Mouse (Mus musculus): ENCODE results near the gene Olfr1346.
"Not testable (repeated sequence)": the region's sequence is repeated elsewhere in the genome, so short reads cannot be mapped to it uniquely, and the experiment has no call there.

Olfr1346 gene

DNA sequence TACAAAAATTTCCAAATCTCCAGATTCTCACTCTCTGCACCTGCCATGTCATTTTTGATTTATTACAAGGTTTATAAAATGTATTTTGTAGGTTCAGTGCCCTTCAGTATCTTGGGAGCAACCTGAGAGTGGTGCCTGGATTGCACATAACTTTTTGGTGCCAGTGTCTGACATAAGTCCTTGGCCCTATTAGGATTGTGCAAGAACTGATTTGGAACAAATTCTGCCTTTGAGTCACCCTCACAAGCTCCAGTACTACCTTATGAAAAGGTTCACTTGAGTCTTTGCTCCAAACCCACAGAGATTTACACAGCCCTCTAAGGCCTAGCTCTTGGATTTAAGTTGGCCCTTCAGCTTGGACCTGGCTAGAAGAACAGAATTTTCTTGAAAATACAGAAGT, at the start of gene Olfr1346:
Olfr1346 (plus strand) TSS at position 151 of the 400 bp plus-strand sequence.
- DNase-seq (ENCODE audit: low spot score): no peak

DNA sequence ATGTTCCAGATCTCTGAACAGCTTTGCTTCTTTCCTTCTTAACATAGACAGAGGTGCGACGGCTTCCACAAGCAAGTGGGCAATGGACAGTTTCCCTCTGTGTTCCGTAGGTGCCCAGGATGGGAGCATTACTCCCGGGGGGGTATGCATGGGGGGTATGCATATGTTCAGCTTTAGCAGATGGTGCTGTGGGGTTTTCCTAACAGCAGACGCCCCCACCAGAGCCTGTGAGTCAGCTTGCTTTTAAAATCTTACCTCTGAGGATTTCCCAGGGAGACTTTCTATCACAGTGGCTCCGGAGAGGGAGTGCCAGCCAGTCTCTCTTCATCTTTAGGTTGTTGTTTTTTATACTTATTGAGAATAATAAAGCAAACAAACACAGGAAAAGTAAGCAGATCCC, 47.0 kb upstream of the Olfr1346 start:
- DNase-seq (ENCODE audit: low spot score): no peak

DNA sequence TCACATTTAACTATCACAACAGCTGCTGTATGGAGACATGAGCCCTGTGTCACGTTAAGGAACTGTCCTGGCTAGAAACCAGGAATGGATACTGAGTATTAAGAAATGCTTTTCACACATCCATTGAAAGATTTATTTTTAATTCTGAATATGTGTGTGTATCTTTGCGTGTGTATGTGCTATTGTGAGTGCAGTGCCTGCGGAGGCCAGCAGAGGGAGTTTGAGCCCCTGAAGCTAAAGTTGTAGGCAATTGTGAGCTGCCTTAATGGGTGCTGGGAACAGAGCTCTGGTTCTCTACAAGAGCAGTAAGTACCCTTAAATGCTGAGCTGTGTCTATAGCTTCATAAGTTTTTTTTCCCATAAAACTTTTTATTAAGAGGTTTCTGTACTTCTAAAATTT, 37.5 kb upstream of the Olfr1346 start:
- no peak for DNase-seq (ENCODE audit: low spot score)

DNA sequence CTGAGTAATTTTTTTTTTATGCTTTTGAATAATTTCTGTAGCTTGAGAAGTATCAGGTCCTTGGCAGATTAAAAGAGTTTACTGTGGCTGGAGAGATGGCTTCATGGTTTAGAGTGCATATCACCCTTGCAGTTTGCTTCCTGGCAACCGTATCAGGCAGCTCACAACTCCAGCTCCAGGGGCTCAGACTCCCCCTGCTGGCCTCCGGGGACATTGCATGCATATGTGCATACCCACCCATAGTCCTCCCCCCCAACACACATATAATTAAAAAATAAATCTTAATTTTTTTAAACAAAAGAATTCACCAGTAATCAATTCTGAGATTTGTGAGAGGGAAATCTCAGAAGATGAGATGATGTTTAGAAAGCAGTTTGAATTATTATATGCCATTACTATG, 36.6 kb upstream of the Olfr1346 start:
- DNase-seq (ENCODE audit: low spot score): no peak

DNA sequence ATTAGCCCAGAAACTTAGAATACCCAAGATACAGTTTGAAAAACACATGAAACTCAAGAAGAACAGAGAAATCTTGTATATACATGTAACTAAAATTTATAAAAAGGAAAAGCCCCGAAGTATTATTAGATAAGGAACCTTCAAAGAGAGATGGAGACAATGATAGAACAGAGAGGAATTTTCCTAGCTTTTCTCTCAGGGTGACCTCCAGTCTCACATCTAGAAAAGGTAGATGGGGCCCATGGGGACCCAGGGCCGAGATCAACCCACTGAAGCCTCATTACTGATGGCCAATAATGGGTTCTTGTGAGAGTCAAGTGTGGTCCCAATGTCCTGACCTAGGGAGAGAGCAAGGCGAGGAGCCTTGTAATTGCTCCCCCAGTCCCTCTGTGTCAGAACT, 28.5 kb upstream of the Olfr1346 start, which contains the start of gene Olfr1344:
Olfr1344 (plus strand) TSS at position 301 of the 400 bp plus-strand sequence.
- DNase-seq (ENCODE audit: low spot score): no peak

DNA sequence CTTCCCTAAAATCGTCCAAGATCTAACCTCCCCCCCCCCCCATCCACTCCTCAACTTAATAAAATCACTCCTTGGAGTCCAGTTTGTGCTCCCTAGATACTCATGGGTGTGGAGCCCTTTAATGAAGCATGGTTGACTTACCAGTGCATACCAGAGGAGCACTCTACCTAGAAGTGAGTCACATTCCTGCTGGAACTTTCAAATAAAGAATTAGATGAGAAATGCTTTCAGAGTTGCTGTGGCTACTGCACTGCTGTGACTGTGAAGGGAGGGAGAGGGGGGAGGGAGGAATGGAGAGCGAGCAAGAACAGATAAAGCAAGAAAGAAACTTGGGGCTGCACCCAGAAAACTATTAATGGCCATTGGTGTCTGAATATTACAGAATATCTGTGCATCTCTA, 25.7 kb upstream of the Olfr1346 start:
- DNase-seq (ENCODE audit: low spot score): no peak

DNA sequence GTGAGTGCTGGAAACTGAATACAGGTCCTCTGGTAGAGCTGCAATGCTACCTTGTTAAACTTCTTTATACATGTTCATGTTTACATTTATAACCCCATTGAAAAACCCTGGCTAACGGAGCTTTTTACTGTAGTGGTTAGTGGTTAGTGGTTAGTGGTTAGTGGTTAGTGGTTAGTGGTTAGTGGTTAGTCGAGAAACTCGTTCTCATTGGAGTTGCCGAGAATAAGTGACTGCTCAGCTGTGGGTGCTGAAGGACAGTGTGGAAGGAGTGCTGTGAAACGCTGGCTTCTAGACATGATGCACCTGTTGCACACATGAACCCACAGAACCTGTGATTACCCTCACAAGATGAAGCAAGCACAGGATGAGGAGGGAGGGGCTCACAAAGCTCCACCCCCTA, 19.1 kb upstream of the Olfr1346 start:
- DNase-seq (ENCODE audit: low spot score): no peak

DNA sequence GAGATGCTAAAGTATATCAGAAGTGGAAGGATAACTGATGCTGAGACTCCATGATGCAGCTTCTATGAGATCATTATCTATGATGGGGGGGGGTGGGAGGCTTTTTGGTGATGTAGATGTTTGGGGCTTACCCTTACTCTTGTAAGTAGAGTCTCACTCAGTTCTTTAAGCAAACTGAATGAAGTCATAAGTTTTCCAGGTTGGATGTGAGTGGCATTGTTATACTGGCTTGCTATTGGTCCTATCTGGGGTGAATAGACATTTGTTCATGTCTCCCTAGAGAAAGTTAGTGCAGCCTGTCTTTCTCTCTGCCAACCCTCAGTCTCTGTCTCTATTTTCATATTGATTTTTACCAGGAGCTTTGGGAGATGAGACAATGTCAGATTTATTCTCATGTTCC, 11.0 kb upstream of the Olfr1346 start, which contains the start of gene Olfr1336:
Olfr1336 (plus strand) TSS at position 301 of the 400 bp plus-strand sequence.
- DNase-seq (ENCODE audit: low spot score): no peak

DNA sequence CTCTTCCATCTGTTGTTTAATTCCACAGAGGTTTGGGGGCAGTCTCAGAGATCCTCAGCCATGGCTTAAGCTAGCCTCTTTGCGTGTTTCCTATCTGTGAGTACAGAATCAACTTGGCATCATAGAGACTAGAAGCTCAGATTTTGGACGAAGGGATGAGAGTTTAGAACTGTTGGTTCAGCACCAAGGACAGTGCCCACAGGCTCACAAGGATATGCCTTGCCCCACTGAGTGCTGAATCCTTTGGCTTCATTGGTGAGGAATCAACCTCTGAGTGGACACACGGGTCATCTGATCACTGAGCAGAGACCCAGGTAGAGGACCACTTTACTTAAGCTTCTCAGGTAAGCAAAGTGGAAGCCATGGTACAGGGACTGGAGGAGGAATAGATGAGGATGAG, 10.5 kb upstream of the Olfr1346 start:
- DNase-seq (ENCODE audit: low spot score): no peak

DNA sequence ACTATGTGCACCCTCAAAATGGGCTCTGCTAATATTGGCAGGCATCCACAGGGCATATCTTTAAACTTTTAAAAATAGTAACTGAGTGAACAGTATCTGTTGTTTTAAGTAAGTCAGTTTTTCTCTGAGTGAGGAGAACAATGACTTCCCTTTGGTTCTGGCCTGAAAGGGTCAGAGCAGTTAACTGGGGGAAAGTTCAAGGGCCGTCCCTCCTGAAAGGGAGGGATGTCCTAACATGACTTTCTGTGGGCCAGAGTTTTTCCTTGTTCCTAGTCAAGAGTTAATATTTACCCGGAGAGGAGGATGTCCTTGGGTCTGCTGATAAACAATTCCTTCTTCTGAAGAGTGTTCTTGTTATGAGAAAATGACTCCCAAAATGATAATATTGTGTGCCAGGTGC, 10.7 kb downstream of the Olfr1346 start:
- DNase-seq (ENCODE audit: low spot score): not testable (repeated sequence)

DNA sequence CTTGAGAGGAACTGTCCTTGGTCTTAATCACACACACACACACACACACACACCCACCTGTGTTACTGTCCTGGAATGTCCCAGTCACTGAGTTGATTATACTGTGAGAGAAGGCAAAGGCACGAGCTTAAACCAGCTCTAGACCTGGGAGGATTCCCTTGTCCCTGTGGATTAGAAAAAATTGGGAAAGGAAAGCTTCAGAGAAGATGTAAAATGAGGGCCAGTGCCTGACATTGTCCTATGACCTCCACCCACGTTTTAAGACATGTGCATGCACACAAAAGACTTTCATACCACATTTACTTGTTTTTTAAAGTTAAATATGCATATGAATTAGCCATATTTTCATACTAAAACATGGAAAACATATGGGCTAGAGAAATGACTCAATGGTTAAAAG, 19.9 kb downstream of the Olfr1346 start, which contains the start of gene Olfr5:
Olfr5 (minus strand) TSS at position 101 of the 400 bp plus-strand sequence.
- no peak for DNase-seq (ENCODE audit: low spot score)

DNA sequence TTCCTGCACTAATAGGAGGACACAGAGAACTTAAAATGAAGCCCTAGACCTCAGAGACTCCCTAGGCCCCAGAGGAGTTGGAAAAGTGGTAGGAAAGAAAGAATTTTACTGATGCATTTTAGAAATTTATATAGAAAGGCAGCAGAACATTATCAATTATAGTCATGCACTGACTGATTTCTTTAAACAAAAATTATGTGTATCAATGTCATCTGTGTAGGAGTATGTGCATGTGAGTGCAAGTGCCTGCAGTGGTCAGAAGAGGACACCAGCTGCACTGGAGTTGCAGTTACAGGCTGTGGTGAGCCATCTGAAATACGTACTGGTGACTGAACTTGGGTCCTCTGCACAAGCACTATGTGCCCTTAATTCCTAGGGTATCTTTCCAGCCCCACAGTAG, 32.8 kb downstream of the Olfr1346 start, which contains the start of gene Olfr1347:
Olfr1347 (minus strand) TSS at position 101 of the 400 bp plus-strand sequence.
- DNase-seq (ENCODE audit: low spot score): no peak

DNA sequence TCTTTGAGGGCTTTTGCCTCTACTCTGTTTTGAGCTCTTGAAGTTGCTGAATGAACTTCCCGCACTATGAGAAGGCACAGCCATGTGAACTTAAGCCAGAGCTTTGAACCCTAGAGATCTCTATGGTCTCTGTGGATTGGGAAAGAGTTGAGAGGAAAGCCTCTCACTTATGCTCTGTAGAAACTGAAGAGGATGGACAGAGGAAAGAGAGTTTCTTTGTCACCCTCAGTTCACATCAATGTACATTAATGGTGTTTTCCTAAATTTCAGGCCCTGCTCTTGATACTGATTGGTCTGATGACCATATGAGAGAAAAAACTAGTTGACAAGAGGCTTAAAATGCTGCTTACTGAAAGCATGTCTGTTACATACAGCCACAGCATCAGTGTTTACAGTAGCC, 41.7 kb downstream of the Olfr1346 start, which contains the start of gene Olfr1348:
Olfr1348 (minus strand) TSS at position 101 of the 400 bp plus-strand sequence.
- DNase-seq (ENCODE audit: low spot score): no peak

DNA sequence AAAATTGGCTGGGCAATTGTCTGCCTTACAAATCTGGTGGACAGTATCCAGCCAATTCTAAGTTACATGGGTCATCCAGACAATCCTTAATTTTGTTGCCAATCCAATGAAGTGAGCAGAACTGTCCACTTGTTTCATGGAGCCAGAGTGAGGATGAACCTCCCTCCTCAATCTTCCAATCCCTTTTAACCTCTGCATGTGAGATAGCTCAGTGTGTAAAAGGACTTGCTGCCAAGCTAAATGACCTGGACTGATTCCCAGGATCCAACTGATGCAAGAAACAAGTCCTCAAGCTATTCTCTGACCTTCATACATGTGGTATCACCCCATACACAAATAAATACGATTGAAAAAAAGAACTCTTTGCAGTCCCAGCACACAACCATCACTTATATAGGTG, 54.8 kb downstream of the Olfr1346 start:
- no peak for DNase-seq (ENCODE audit: low spot score)

DNA sequence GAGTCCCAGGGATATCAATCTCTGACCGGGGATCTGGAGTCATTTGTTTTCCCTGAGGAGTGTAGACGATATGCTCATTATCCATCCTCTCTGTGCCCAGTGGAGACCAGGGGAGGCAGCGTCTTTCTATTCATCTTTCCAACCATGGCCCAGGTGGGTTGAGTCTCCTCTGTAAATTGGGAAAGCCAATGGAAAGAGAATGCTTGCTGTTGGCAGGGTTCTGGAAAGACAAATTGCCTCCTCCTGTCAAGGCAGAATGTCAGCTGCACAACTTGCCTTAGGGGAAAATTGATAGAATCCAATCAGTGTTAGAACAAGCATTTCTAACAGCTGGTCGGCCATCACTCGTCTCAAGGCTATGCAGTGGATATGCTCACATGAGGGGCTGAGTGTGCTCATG, 55.9 kb downstream of the Olfr1346 start, which contains the start of gene Olfr1349:
Olfr1349 (minus strand) TSS at position 101 of the 400 bp plus-strand sequence.
- DNase-seq (ENCODE audit: low spot score): no peak

DNA sequence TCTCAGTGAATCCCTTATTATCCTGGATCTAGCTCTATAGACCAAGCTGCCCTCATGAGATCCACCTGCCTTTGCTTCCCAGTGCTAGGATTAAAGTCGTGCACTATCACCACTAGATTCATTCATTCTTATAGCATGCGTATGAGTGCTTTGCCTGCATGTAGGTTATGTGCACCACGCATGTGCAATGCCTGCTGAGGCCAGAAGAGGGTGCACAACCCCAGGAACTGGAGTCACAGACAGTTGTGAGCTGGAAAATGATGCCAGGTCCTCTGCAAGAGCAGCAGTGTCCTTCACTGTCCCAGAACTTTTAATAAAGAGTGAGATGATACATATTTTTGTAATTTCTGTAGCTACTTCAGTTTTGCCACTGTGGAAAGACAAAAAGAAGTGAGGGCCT, 58.1 kb downstream of the Olfr1346 start:
- DNase-seq (ENCODE audit: low spot score): no peak

DNA sequence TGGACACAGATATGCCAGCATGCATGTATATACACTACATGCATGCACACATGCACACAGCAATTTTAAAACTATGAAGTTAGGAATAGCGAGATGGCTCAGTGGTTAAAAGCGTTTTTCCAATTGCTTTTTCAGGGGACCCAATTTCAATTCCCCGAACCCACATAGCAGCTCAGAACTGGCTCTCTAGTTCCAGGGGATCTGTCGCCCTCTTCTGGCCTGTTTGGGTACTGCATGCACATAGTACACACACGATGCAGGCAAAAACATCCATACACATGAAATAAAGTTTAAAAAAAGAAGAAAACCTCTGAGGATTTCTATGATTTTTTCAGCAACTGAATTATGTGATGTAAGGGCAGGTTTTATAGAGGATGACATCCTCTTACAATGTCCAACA, 59.2 kb downstream of the Olfr1346 start:
- DNase-seq (ENCODE audit: low spot score): no peak
